Mouse (Mus musculus): ENCODE data around the gene Trappc2l.

Gene Trappc2l

DNA sequence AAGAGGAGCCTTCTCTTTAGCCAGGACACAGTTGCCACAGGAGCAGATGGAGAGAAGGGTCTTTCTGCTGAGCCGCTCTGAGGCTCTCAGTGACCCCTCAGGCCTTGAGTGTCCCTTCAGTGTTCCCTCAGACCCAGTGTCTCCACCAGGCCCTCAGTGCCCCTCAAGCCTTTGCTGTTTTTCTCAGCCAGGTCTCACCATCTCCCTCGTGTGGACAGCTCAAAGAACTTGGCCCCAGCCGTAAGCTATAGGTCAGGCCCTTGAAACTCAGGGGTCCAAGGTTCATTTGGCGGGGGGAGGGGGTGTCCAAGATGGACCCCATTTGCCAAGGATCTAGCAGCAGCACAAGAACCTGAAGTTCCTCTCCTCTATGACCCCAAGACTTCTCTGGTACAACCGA is 13.2 kb downstream of the Trappc2l start:
- CTCF ChIA-PET: no interaction called here

DNA sequence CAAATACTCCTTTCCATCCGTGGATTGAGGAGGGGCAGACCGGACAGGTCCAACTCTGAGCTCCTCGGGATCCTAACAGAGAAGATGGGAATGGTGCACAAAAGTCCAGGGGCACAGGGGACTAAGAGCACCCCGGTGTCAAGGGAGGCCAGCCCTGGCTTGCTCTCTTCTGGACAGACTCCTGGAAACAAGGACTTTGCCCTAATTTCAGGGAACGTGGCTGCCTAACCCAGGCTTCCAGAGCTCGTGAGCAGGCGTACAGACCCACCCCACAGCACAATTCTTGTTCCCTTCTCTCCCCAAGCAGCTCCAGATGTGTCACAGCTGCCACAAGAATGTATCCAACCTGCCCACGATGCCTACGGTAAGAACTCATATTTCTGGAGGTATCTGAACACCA is 14.4 kb downstream of the Trappc2l start:
- CTCF ChIA-PET: no interaction called here

- CTCF ChIA-PET: interaction anchor here (0.6 kb wide), 1 partner anchor 11 kb away, joined by 3 read pairs; no protein-coding TSS in a partner anchor
These were observed 15.5 kb downstream of the Trappc2l start for GRCm38 (mm10) chr8:122626896-122627295.

- CTCF ChIA-PET: no interaction called here
These were observed 17.9 kb downstream of the Trappc2l start for GRCm38 (mm10) chr8:122629388-122629787.

DNA sequence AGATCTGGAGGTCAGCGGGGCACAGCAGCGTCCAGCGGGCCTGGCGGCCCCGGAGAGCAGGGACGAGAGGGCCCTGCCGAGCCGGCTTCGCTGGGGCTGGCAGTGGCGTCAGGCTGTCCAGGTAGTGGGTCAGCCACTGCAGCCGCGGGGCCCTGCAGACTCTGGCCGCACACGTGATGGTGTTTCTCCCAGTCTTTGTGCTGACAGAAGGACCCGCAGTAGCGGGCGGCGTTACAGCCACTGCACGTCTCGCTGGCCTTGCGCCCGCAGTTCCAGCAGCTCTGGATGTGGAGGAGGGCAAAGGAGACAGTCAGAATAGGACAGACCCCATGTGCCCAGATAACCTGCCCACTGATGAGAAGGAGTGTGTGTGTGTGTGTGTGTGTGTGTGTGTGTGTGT is 19.3 kb downstream of the Trappc2l start:
- CTCF ChIA-PET: no interaction called here

DNA sequence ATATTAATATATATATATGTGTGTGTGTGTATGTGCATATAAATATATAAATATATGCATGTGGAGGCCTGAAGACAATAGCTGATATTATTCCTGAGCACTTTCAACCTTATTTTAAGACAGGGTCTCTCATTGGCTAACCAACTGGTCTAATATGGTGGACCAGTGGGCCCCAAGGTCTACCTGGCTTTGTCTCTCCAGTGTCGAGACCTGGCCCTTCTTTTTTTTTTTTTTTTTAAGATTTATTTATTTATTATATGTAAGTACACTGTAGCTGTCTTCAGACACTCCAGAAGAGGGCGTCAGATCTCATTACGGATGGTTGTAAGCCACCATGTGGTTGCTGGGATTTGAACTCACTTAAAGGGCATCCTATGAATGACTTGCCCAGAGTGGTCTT is 20.7 kb downstream of the Trappc2l start:
- CTCF ChIA-PET: interaction anchor here (0.6 kb wide), 1 partner anchor 45 kb away, joined by 6 read pairs; no protein-coding TSS in a partner anchor

DNA sequence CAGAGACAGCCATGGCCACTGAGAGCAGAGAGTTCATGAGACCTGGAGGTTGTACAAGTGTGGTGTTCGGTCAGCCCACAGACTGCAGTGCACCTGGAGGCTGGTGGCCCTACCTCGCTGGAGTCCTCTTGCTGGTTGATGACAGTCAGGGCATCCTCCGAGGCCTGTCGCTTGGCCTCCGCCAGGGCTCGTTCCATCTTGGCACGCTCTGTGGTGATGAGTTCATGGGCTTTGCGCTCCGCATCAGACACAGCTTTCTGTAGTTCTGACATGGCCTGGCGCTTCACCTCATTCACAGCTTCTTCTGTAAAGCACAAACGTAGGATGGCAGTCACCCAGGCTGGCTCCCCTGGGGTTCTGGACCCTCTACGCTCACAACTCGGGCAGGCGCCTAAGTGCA is 21.8 kb downstream of the Trappc2l start:
- CTCF ChIA-PET: interaction anchor here (0.5 kb wide), 1 partner anchor 763 kb away, joined by 3 read pairs; no protein-coding TSS in a partner anchor

- CTCF ChIA-PET: interaction anchor here (0.6 kb wide), 1 partner anchor 121 kb away, joined by 8 read pairs; no protein-coding TSS in a partner anchor
These were observed 24.7 kb downstream of the Trappc2l start for GRCm38 (mm10) chr8:122635878-122636802.

DNA sequence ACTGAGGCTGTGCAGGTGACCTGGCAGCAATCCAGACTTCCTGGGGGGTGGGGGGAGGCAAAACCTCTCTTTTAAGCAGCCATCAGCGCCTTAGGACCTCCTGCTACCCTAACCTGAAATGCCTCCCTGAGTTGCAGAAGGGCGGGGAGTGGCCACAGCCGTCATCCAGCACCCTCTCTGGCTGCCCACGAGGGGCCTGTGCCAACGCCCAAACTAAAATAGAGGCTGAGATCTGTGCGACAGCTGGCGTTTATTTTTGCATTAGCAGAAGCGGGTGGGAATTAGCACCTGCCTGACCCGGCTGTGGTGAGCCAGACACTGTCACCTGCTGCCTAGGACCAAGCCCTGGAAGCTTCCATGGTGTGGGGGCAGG is 25.3 kb downstream of the Trappc2l start:
- CTCF ChIA-PET: interaction anchor here (0.6 kb wide), 1 partner anchor 122 kb away, joined by 8 read pairs; no protein-coding TSS in a partner anchor

DNA sequence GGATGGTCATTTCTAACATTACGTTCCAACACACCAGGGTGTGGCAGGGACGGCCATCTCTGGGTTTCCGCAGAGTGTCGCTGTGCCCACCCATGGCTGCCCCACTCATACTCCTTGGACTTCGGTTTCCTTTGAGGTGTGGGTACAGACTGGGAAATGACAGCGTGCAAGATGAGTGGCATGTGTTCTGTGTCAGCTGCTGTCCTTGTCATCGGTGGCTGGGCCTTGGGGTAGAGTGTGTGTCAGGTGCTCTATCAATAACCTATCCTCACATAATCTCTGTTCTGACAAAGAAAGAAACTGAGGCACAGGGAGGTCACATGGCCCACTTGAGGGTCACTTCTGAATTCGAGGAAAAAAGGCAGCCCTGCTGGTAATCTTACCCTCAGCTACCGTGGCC is 25.8 kb downstream of the Trappc2l start:
- CTCF ChIA-PET: no interaction called here

DNA sequence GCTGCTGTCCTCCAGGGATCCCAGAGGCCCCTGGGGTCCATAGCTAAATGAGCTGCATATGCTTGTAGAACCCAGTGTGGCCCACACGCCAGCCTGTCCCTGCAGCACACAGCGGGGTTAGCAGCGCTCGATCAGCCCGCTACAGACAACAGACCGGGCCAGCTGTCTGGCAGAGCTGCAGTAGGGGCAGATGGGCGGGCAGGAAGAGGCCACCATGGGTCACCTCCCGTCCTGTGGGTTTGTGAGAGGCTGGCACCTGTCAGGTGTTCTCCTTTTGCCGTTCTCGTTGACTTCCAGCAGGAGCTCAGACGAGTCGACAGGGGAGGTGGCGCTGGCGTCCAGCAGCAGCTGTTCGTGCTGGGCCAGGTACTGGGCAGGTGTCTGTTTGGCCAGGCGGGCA is 27.2 kb downstream of the Trappc2l start:
- CTCF ChIA-PET: no interaction called here

- CTCF ChIA-PET: no interaction called here
These were observed 28.2 kb downstream of the Trappc2l start for GRCm38 (mm10) chr8:122639521-122640248.

DNA sequence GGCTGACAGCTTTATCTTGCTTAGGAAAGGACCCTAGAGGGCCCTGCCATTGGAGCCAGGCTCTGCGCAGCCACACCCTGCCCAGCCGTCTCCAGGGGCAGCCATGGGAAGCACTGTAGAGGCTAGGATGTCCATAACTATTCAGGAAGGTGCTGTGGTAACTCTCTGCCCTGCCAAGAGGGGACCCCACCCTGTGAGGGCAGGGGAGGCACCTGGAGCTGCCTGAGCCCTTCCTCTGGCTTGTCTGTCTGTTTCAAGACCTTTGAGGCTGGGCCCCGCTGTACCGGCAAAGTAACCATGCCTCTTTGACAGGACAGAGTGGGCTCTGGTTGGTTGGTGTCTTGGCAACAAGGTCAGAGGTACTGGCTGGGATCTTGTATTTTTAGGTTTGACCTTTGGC is 29.4 kb downstream of the Trappc2l start:
- CTCF ChIA-PET: no interaction called here

- CTCF ChIA-PET: interaction anchor here (0.6 kb wide), 1 partner anchor 19 kb away, joined by 3 read pairs; the partner anchor contains the start of gene Pabpn1l
These were observed 30.0 kb downstream of the Trappc2l start for GRCm38 (mm10) chr8:122641406-122641805.

GRCm38 (mm10) chr8:122642071-122642470 is 30.6 kb downstream of the Trappc2l start:
- CTCF ChIA-PET: interaction anchor here (0.6 kb wide), 1 partner anchor 19 kb away, joined by 3 read pairs; the partner anchor contains the start of gene Pabpn1l

- CTCF ChIA-PET: interaction anchor here (0.6 kb wide), 1 partner anchor 986 kb away, joined by 3 read pairs; no protein-coding TSS in a partner anchor
These were observed 32.9 kb downstream of the Trappc2l start for GRCm38 (mm10) chr8:122644175-122644954.

GRCm38 (mm10) chr8:122646337-122646736 is 34.9 kb downstream of the Trappc2l start:
- CTCF ChIA-PET: no interaction called here

DNA sequence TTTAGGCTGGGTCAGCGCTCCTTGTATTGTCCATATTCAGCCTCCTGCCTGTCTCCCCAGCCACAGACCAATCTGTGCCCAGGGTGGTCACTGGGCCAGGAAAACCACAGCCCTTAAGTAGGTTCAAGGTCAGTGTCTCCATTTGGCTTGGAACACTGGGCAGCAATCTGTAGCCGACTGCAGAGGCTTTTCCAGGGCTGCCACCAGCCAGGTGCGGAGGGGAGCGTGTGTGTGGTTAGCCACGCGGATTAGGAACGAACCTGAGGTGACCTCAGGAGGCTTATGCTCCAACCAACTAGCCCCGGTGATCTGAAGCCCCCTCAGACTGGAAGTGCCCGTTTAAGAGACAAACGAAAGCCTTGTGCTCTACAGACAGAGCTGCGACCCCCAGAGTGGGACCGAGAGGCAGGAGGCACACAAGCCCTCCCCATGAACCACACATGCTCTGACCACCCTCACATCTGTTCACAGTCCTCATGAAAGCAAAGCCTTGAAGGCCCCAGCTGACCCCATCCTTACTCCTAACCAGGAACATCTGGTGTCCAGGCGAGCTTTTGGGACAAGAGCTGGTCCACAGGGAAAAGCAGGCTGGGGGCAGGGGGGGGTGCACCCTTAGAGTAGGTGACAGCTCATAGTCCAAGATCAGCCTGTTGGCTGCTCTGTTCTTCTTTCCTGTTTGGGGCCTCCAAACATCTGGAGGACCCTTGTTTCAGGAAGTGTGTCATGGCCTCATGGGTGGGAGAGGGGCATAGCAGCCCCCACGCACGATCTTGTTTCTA is 36.9 kb downstream of the Trappc2l start:
- CTCF ChIA-PET: no interaction called here

DNA sequence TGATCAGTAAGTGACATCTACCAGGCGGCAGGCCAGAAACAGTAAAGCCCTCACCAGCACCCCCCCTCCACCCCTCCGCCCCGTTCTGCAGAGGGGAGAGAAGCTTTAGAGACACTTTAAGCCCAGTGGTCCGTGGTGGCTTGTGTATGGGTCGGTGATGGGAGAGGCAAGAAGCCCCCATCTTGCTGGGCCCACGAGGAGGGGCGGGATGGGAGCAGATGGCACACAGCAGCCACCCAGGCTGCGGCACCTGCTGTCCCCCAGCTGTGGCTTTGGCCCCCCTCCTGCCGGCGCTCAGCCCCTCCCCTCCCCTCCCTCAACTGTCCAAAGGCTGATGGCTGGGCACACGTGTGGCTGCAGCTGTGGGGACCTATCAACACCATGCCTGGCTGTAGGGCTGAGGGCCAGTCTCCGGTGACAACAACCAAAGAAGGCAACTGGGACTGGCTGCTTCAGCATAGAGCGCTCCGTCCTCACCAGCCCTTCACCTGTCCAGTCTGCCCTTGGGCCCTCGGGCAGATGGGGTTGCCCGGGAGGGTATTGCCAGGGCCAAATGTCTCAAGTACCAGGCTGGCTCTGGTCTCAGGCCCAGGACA is 40.0 kb downstream of the Trappc2l start:
- CTCF ChIA-PET: no interaction called here

DNA sequence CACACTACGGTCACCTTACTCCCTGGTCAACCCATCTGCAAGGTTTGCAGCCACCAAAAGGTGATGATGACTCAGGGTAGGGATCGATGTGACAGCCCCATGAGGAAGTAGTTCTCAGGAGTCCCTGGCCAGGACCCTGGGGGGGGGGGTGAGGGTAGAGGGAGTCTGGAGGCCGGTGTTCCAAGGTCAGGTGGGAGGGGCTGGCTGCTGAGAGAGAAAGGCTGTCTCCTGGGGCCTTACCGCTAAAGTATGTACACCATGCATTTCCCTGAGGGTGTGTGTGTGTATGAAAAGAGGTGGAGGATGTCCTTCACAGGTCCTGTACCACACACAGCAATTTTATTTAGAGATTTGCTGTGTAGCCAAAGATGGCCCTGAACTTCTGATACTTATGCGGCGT is 41.2 kb downstream of the Trappc2l start:
- CTCF ChIA-PET: no interaction called here
